Mouse (Mus musculus): ENCODE results near the gene Ankrd54.

- TF ChIP-seq CTCF (IDR thresholded peaks at IDR 0.05; ENCODE audit: low read depth, low read length) (no peak), POLR2A (IDR thresholded peaks at IDR 0.05; ENCODE audit: extremely low read depth, insufficient read depth, low read length) (no peak)
These were observed 36.8 kb upstream of the Ankrd54 start for GRCm38 (mm10) chr15:79099456-79099855.
